Mouse (Mus musculus) thymus, adult 18-20 months (tissue): Measurements from ENCODE around the gene Gm14435.
"Not testable (repeated sequence)": the region's sequence is repeated elsewhere in the genome, so short reads cannot be mapped to it uniquely, and the experiment has no call there.

Experiments used
- DNase-seq, 2 experiments: peaks; one replicate each; pipeline ENCODE4 v3.0.0; 2022; ENCODE audit warnings: mixed read lengths in 2 of 2

Gm14435 gene

GRCm38 (mm10) chr2:176423294-176423693 is at the start of gene Gm14435:
Gm14435 (plus strand) TSS chr2:176423594.
- DNase-seq: not testable (repeated sequence)
